Mouse (Mus musculus) midbrain, embryonic 16.5 days (tissue): ENCODE measurements around the gene Gm20696. TPM values are rescaled to one million over a fixed set of nuclear protein-coding genes. Genes with fewer than 3 reads are reported as not detected.

ENCODE experiments used
- ATAC-seq: fragments of 200-750 bp; cut with Nextera tagmentation; 2 replicates; pipeline ENCODE4 v1.8.0; 2017; ENCODE audit warnings: moderate TSS enrichment
- H3K27ac ChIP-seq: fragments of 300-500 bp; sonication (generic); 2 replicates; pipeline ENCODE4 v1.5.1; 2014; ENCODE audit warnings: mild to moderate bottlenecking, low read length, mixed read lengths
- H3K27me3 ChIP-seq: fragments of 300-500 bp; sonication (generic); 2 replicates; pipeline ENCODE4 v1.6.1; 2014; ENCODE audit warnings: low read depth, low read length, mixed read lengths; ENCODE audit not compliant: control insufficient read depth, insufficient read depth
- H3K36me3 ChIP-seq: fragments of 300-500 bp; sonication (generic); 2 replicates; pipeline ENCODE4 v1.6.1; 2014; ENCODE audit warnings: mild to moderate bottlenecking, low read length, moderate library complexity, mixed read lengths; ENCODE audit not compliant: control insufficient read depth, insufficient read depth
- H3K4me1 ChIP-seq: fragments of 300-500 bp; sonication (generic); 2 replicates; pipeline ENCODE4 v1.6.1; 2014; ENCODE audit warnings: mild to moderate bottlenecking, low read length, mixed read lengths; ENCODE audit not compliant: control insufficient read depth, insufficient read depth
- H3K4me2 ChIP-seq: fragments of 300-500 bp; sonication (generic); 2 replicates; pipeline ENCODE4 v1.6.1; 2014; ENCODE audit warnings: mild to moderate bottlenecking, low read length, mixed read lengths
- H3K4me3 ChIP-seq: fragments of 300-500 bp; sonication (generic); 2 replicates; pipeline ENCODE4 v1.5.1; 2014; ENCODE audit warnings: low read depth, mild to moderate bottlenecking, low read length, moderate library complexity, mixed read lengths
- H3K9ac ChIP-seq: fragments of 300-500 bp; sonication (generic); 2 replicates; pipeline ENCODE4 v1.6.1; 2014; ENCODE audit warnings: low read depth, low read length, mixed read lengths
- H3K9me3 ChIP-seq: fragments of 300-500 bp; sonication (generic); replicated peaks from 2 replicates; pipeline ENCODE4 v1.6.1; 2014; ENCODE audit warnings: mild to moderate bottlenecking, low read length, mixed read lengths; ENCODE audit not compliant: control insufficient read depth, poor library complexity, severe bottlenecking
- WGBS: fragments of 180-500 bp; shearing (Covaris S2); extraction: QIAGEN DNeasy Blood & Tissue Kit; methylation state at CpG from one replicate; pipeline ENCODE4 v1.1.7; 2014; 5-methylcytosine and 5-hydroxymethylcytosine counted together
- polyA plus RNA-seq: library from polyadenylated mRNA; unstranded; fragments of >200 nt; fragmentation: Nextera tagmentation; extraction: Ambion mirVana; gene quantifications from 2 replicates; pipeline ENCODE4 v1.2.1, GENCODE M21; 2015

Gm20696 gene
- polyA plus RNA-seq, 1 experiment from 2014 or later = 2.4 TPM

DNA sequence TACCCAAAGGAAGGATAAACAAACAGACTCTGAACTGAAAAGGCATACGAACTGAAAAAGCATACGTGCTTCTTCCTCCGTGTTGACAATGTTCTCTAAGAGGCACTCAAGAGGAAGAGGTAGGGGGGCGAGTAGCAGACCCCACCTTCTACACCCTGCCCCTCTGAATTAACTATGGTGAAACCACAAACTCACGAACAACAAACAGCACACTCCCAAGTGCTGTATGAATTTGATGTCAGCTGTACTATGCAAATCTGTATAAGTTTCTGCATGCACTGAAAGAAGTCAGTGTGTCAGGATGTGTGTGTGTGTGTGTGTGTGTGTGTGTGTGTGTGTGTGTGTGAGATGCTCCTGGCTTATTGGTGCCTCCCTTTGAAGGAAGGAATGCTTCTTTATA lies 271.8 kb downstream of the Gm20696 start:
- no peak overlapping the region for H3K4me2 ChIP-seq
- H3K9me3 ChIP-seq = no peaks in the 10 kb centered on the region
- WGBS = 62% methylated on average over 5 of the region's 5 CpGs
- no peak for ATAC-seq
- no peak overlapping the region for H3K4me3 ChIP-seq
- no peak overlapping the region for H3K27ac ChIP-seq
- H3K36me3 ChIP-seq = no peaks in the 10 kb centered on the region
- H3K27me3 ChIP-seq = no peaks in the 10 kb centered on the region
- no peak overlapping the region for H3K9ac ChIP-seq
- peaks cover 4% of the 10 kb centered on the region; the same call in 1 of the 2 replicates for H3K4me1 ChIP-seq

DNA sequence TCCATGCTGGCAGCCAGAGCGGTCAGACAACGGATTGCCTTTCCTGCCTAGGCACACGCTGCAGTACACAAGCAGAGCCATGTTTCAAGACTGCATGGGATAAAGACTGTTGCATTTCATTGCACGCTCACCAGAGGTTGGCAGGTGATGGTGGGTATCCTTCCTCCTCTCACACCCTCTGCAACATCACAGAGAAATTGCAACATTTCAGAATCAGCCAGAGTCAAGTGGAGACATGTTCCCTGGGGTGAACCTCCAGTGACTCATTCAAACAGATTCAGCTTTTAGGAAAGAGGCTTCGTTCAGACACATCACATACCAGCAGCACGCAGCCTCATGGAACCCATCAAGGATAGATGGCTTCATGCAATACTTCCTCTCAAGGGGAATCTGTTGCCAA lies 274.1 kb downstream of the Gm20696 start:
- WGBS = 94% methylated on average over 6 of the region's 6 CpGs
- peaks cover 6% of the 10 kb centered on the region for H3K4me1 ChIP-seq
- H3K36me3 ChIP-seq = no peaks in the 10 kb centered on the region
- H3K27me3 ChIP-seq = no peaks in the 10 kb centered on the region
- no peak overlapping the region for H3K4me2 ChIP-seq
- H3K27ac ChIP-seq = no peak overlapping the region
- no peaks in the 10 kb centered on the region for H3K9me3 ChIP-seq
- ATAC-seq = no peak
- no peak overlapping the region for H3K9ac ChIP-seq
- H3K4me3 ChIP-seq = no peak overlapping the region

DNA sequence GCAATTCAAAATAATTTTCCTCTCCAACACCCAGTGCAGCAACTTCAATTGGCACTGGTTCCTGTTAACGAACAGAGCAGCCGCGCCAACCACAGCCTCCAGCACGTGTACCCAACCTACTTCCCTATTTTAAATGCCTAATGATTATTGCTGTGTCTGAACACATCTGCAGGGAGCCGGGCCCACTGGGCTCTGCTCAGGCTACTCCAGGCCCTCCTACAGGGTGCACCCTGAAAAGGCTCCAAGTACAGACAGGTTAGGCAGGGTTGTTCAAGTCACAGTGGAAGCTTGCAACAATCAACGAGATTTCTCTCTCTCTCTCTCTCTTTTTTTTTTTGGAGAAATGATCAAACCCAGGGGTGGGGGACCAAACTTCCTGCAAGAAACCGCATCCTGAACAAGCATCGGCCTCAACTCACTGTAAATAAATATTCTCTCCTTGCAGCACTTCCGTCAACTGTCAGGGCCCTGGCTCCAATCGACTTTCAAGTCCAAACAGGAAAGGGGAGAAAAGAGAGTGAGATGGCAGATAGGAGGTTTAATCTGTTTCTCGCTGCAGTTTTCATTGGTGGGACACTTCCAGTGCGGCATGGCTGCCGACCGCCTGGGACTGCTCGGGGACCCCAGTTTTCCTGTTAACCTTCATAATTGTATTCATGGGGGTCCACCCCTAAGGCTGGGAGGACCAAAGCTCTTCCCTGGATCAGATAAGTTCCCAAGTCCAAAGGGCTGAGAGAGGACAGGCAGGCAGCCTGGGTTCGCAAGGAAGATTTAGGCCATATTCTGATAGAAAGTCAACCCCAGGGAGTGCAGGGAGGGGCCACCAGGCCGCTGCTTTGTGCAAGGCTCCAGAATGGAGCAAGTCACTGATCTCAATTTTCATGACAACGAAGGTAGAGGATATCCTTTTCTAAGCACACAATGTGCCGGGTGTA lies 277.6 kb downstream of the Gm20696 start:
- Histone ChIP-seq H3K9me3 (no peaks in the 10 kb centered on the region), H3K4me3 (no peak overlapping the region), H3K36me3 (no peaks in the 10 kb centered on the region), H3K4me2 (no peak overlapping the region), H3K9ac (no peak overlapping the region), H3K27me3 (no peaks in the 10 kb centered on the region), H3K4me1 (peaks cover 2% of the 10 kb centered on the region; the same call in 1 of the 2 replicates), H3K27ac (no peak overlapping the region)
- no peak for ATAC-seq
- 75% methylated on average over 19 of the region's 19 CpGs for WGBS

DNA sequence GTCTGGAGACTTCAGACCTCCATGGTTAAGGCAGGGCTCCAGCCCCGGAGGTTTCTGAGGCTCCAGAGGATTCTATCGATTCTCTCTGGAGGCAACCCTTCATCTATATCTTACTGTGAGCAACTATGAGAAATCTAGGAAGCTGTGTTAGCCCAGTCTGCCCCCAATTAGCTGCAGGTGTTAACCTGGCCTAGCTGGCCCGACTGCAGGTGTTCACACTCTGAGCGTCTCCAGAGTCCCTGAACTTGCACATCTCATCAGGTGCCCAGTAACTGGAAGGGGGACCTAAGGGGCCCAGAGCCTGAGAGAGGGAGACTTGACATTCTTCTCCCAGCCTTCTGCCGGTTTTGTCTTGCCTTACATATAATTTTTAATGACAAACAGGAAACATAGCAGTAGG lies 278.6 kb downstream of the Gm20696 start:
- H3K36me3 ChIP-seq = no peaks in the 10 kb centered on the region
- H3K27me3 ChIP-seq = no peaks in the 10 kb centered on the region
- H3K27ac ChIP-seq = no peak overlapping the region
- ATAC-seq = no peak
- peaks cover 2% of the 10 kb centered on the region; the same call in 1 of the 2 replicates for H3K4me1 ChIP-seq
- no peak overlapping the region for H3K4me2 ChIP-seq
- H3K9me3 ChIP-seq = no peaks in the 10 kb centered on the region
- H3K9ac ChIP-seq = no peak overlapping the region
- WGBS = 91% methylated on average over 5 of the region's 5 CpGs
- H3K4me3 ChIP-seq = no peak overlapping the region

DNA sequence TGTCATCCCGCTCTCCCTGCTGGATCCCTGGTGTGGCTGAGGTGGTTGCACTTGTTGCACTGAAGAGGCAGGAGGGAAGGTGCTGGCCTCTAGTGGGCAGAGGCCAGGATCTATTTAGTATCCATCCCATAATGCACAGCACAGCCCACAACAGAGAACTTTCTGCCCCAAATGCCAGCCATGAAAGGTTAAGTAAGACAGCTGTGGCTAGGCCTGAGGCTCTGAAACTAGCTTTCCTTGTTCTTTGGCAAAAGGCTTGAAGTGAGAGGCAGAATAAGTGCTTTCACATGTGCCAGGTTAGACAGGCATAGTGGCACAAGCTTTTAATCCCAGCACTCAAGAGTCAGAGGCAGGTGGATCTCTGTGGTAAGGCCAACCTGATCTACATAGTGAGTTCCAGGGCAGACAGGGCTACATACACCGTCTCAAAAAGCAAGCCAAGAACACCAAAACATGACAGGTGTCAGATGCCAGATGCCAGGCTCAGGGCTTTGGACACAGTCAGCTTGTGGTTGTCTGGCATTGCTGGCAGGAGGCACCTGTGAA lies 281.5 kb downstream of the Gm20696 start:
- H3K4me1 ChIP-seq = peaks cover 2% of the 10 kb centered on the region; the same call in 1 of the 2 replicates

DNA sequence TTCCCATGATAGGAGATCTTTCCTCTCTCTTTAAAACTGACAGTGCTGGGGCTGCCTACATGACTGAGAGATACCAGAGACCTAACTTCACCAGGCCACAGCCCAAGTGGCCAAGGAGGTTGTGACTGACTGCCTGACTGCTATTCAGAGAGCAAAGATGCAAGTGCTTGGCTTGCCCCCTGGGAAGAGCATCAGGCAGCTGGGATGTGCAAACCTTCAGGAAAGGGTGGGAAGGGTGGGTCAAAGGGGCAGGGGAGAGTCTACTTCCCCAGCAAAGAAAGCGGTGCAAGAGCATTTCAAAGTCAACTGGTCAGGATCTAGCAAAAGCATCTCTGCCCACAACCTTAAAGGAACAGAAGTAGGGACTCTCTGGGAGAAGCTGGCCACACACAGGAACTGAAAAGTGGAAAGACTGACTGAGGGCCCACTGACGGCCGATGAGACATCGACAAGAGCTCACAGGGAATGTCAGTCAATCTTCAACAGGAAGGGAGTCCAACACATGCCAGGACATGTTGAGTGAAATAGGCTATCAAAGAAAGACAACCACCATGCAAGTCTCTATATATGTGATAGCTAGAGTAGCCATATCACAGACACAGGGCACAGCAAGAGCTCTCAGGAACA lies 282.6 kb downstream of the Gm20696 start:
- 83% methylated on average over 4 of the region's 4 CpGs for WGBS
- Histone ChIP-seq H3K4me1 (no peaks in the 10 kb centered on the region), H3K9me3 (no peaks in the 10 kb centered on the region), H3K36me3 (no peaks in the 10 kb centered on the region), H3K4me2 (no peak overlapping the region), H3K4me3 (no peak overlapping the region), H3K9ac (no peak overlapping the region), H3K27ac (no peak overlapping the region), H3K27me3 (no peaks in the 10 kb centered on the region)
- no peak for ATAC-seq

More for the DNA sequence above, 281.5 kb downstream of the Gm20696 start:
- Histone ChIP-seq H3K27me3 (no peaks in the 10 kb centered on the region), H3K27ac (no peak overlapping the region), H3K4me3 (no peak overlapping the region), H3K9me3 (no peaks in the 10 kb centered on the region), H3K9ac (no peak overlapping the region), H3K4me2 (no peak overlapping the region), H3K36me3 (no peaks in the 10 kb centered on the region)
- WGBS = 84% methylated on average over 2 of the region's 2 CpGs
- ATAC-seq = no peak

DNA sequence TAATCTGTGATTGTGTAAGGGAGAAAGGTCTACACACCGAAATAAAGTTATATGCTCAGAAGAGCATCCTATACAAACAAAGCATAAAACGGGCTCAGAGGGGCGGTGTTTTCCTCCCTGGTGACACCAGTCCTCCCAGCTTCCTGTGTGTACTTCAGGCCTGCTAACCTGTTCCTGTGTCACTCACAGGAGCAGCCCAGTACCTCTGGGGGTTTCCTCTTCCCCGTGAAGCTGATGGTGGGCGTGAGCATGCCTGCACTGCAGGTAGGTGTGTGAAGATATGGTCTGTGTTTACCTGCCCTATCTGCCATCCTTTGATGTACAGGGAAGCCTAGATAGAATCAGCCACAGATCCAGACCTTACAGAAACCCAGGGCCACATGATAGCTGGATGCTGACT lies 286.5 kb downstream of the Gm20696 start:
- Histone ChIP-seq H3K36me3 (no peaks in the 10 kb centered on the region), H3K4me3 (no peak overlapping the region), H3K27me3 (no peaks in the 10 kb centered on the region), H3K27ac (no peak overlapping the region), H3K9ac (no peak overlapping the region), H3K4me2 (no peak overlapping the region), H3K4me1 (peaks cover 7% of the 10 kb centered on the region; the same call in 1 of the 2 replicates), H3K9me3 (no peaks in the 10 kb centered on the region)
- WGBS = 93% methylated on average over 5 of the region's 5 CpGs
- ATAC-seq = no peak

DNA sequence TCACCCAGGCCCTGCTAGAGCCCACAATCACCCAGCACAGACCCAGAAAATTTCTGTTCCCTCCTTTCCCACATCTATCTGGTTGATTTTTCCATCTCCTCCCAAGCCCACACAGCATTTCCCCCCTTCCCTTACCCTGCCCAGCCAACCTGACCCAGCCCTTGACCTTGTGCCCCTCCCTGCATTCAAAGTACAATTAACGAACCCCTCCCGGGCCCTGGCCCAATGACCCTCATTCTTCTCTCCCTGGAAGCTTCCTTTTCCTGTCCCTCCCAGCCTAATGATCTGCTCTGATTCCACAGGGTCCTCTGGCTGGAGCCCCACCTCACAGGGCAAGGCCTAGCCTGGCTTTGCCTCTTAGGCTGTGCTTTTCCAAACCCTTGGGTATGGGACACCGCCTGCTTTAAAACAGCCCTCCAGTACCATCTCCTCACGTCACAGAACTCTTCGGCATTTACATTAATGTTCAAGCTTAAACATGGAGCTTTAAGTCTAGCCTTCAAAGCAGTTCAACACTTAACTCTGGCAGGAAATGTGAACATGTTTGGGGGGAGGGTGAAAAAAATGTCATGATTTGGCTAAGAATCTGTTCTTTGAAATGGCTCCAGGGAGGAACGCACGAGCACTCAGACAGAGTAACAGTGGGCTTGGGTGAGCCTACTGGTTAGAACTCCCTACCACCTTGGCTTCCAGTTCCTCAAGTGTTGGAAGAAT lies 287.4 kb downstream of the Gm20696 start:
- Histone ChIP-seq H3K4me2 (no peak overlapping the region), H3K9me3 (no peaks in the 10 kb centered on the region), H3K27ac (no peak overlapping the region), H3K27me3 (no peaks in the 10 kb centered on the region), H3K4me1 (peaks cover 10% of the 10 kb centered on the region; the same call in 1 of the 2 replicates), H3K4me3 (no peak overlapping the region), H3K9ac (no peak overlapping the region), H3K36me3 (no peaks in the 10 kb centered on the region)
- WGBS = 77% methylated on average over 7 of the region's 7 CpGs
- ATAC-seq = no peak
